Mouse (Mus musculus) cerebral cortex, adult 2 months (tissue): ENCODE measurements around the gene Zfp868.

Source experiments
- WGBS: fragments of 180-500 bp; shearing (Covaris S2); methylation state at CpG from one replicate; pipeline ENCODE4 v1.1.7; 2018; 5-methylcytosine and 5-hydroxymethylcytosine counted together

Gene Zfp868

GRCm38 (mm10) chr8:69625095-69625789 lies at the start of gene Zfp868:
Zfp868 (minus strand) TSS chr8:69625548.
- 1% methylated on average over 41 of the region's 41 CpGs for WGBS

- 82% methylated on average over 2 of the region's 2 CpGs for WGBS
Measured at GRCm38 (mm10) chr8:69665051-69665450, 39.7 kb upstream of the Zfp868 start.

GRCm38 (mm10) chr8:69654358-69654981 lies 29.1 kb upstream of the Zfp868 start, which contains the start of gene Zfp964:
Zfp964 (plus strand) TSS chr8:69654479.
- under 1% methylated on average over 55 of the region's 55 CpGs for WGBS

- WGBS, result 31% methylated on average over 10 of the region's 10 CpGs
Measured at GRCm38 (mm10) chr8:69653808-69654357, 28.5 kb upstream of the Zfp868 start.

- WGBS, result 100% methylated on average over 1 of the region's 1 CpGs
Measured at GRCm38 (mm10) chr8:69618078-69618477, 7.3 kb downstream of the Zfp868 start.

- 66% methylated on average over 2 of the region's 2 CpGs for WGBS
Measured at GRCm38 (mm10) chr8:69614687-69615086, 10.7 kb downstream of the Zfp868 start.

- 63% methylated on average over 3 of the region's 3 CpGs for WGBS
Measured at GRCm38 (mm10) chr8:69597598-69597997, 27.8 kb downstream of the Zfp868 start.

- WGBS, result 3% methylated on average over 54 of the region's 54 CpGs
Measured at GRCm38 (mm10) chr8:69584611-69585202, 40.6 kb downstream of the Zfp868 start.

GRCm38 (mm10) chr8:69584201-69584600 lies 41.1 kb downstream of the Zfp868 start:
- WGBS, result 18% methylated on average over 7 of the region's 7 CpGs
